Mouse (Mus musculus): Measurements from ENCODE around the gene Cgas.
A peak's percentile ranks its signal among the peaks of the same experiment; 100 is the strongest.
"Not testable (repeated sequence)": the region's sequence is repeated elsewhere in the genome, so short reads cannot be mapped to it uniquely, and the experiment has no call there.

Gene Cgas

GRCm38 (mm10) chr9:78442579-78443392 is at the start of gene Cgas:
TSS of gene Cgas (minus strand) at chr9:78443237.
- peak; percentile 31 for DNase-seq (ENCODE audit: low spot score)

GRCm38 (mm10) chr9:78492254-78492653 is 49.2 kb upstream of the Cgas start:
- no peak for DNase-seq (ENCODE audit: low spot score)

GRCm38 (mm10) chr9:78491169-78491568 is 48.1 kb upstream of the Cgas start:
- DNase-seq (ENCODE audit: low spot score) = no peak

- peak; percentile 48 for DNase-seq (ENCODE audit: low spot score)
Measured at GRCm38 (mm10) chr9:78488890-78489420, 45.9 kb upstream of the Cgas start, which contains the start of gene Eef1a1. TSS of gene Eef1a1 (minus strand) at chr9:78489151.

- DNase-seq (ENCODE audit: low spot score) = not testable (repeated sequence)
Measured at GRCm38 (mm10) chr9:78488021-78488420, 45.0 kb upstream of the Cgas start.

GRCm38 (mm10) chr9:78484660-78485059 is 41.6 kb upstream of the Cgas start:
- no peak for DNase-seq (ENCODE audit: low spot score)

GRCm38 (mm10) chr9:78482386-78482785 is 39.3 kb upstream of the Cgas start:
- DNase-seq (ENCODE audit: low spot score) = no peak

- DNase-seq (ENCODE audit: low spot score) = peak; percentile 98
Measured at GRCm38 (mm10) chr9:78481423-78482331, 38.6 kb upstream of the Cgas start.

- DNase-seq (ENCODE audit: low spot score) = peak; percentile 77
Measured at GRCm38 (mm10) chr9:78480706-78481358, 37.8 kb upstream of the Cgas start.

GRCm38 (mm10) chr9:78480227-78480626 is 37.2 kb upstream of the Cgas start:
- not testable (repeated sequence) for DNase-seq (ENCODE audit: low spot score)

- DNase-seq (ENCODE audit: low spot score) = not testable (repeated sequence)
Measured at GRCm38 (mm10) chr9:78479308-78479707, 36.3 kb upstream of the Cgas start.

GRCm38 (mm10) chr9:78478009-78478605 is 35.1 kb upstream of the Cgas start:
- not testable (repeated sequence) for DNase-seq (ENCODE audit: low spot score)

- DNase-seq (ENCODE audit: low spot score) = peak; percentile 74
Measured at GRCm38 (mm10) chr9:78477021-78477551, 34.0 kb upstream of the Cgas start.

- peak; percentile 45 for DNase-seq (ENCODE audit: low spot score)
Measured at GRCm38 (mm10) chr9:78476531-78477020, 33.5 kb upstream of the Cgas start.

- no peak for DNase-seq (ENCODE audit: low spot score)
Measured at GRCm38 (mm10) chr9:78475873-78476272, 32.8 kb upstream of the Cgas start.

- DNase-seq (ENCODE audit: low spot score) = no peak
Measured at GRCm38 (mm10) chr9:78475383-78475780, 32.3 kb upstream of the Cgas start.

- DNase-seq (ENCODE audit: low spot score) = no peak
Measured at GRCm38 (mm10) chr9:78474771-78475382, 31.8 kb upstream of the Cgas start.

GRCm38 (mm10) chr9:78474270-78474669 is 31.2 kb upstream of the Cgas start:
- no peak for DNase-seq (ENCODE audit: low spot score)

- DNase-seq (ENCODE audit: low spot score) = no peak
Measured at GRCm38 (mm10) chr9:78473588-78473987, 30.6 kb upstream of the Cgas start.

GRCm38 (mm10) chr9:78465725-78466124 is 22.7 kb upstream of the Cgas start:
- DNase-seq (ENCODE audit: low spot score) = no peak

- DNase-seq (ENCODE audit: low spot score) = no peak
Measured at GRCm38 (mm10) chr9:78463337-78463736, 20.3 kb upstream of the Cgas start.

Measured in MN1 (cell line).